Mouse (Mus musculus) forebrain, embryonic 11.5 days (tissue): ENCODE measurements at regions not wholly inside any gene's neighbourhood (a gene's known extent, or its start where the extent isn't known, plus 50 kb on each side); places are given as distances from the start of the nearest gene placed in this dataset.

ENCODE experiments used
- ATAC-seq: fragments of 200-750 bp; cut with Nextera tagmentation; replicated peaks from 2 replicates; pipeline ENCODE4 v1.8.0; 2017; ENCODE audit warnings: moderate TSS enrichment; ENCODE audit not compliant: low FRiP score
- DNase-seq: peaks from one replicate; pipeline ENCODE4 v3.0.0-alpha.2; 2017; ENCODE audit warnings: low spot score
- H3K27ac ChIP-seq: fragments of 300-500 bp; sonication (generic); 2 replicates; pipeline ENCODE4 v1.5.1; 2014; ENCODE audit warnings: low read depth, low read length
- H3K27me3 ChIP-seq: fragments of 300-500 bp; sonication (generic); 2 replicates; pipeline ENCODE4 v1.6.1; 2014; ENCODE audit warnings: mild to moderate bottlenecking, low read length, mixed read lengths; ENCODE audit not compliant: control insufficient read depth, insufficient read depth
- H3K36me3 ChIP-seq: fragments of 300-500 bp; sonication (generic); 2 replicates; pipeline ENCODE4 v1.6.1; 2014; ENCODE audit warnings: mild to moderate bottlenecking, low read length, moderate library complexity, mixed read lengths; ENCODE audit not compliant: control insufficient read depth, insufficient read depth
- H3K4me1 ChIP-seq: fragments of 300-500 bp; sonication (generic); replicated peaks from 2 replicates; pipeline ENCODE4 v1.6.1; 2014; ENCODE audit warnings: low read length, mixed read lengths; ENCODE audit not compliant: control insufficient read depth, insufficient read depth
- H3K4me2 ChIP-seq: fragments of 300-500 bp; sonication (generic); 2 replicates; pipeline ENCODE4 v1.6.1; 2014; ENCODE audit warnings: low read depth, mild to moderate bottlenecking, low read length, moderate library complexity, mixed read lengths; ENCODE audit not compliant: severe bottlenecking
- H3K4me3 ChIP-seq: fragments of 300-500 bp; sonication (generic); 2 replicates; pipeline ENCODE4 v1.5.1; 2014; ENCODE audit warnings: low read depth, low read length
- H3K9ac ChIP-seq: fragments of 300-500 bp; sonication (generic); 2 replicates; pipeline ENCODE4 v1.6.1; 2014; ENCODE audit warnings: low read length
- H3K9me3 ChIP-seq: fragments of 300-500 bp; sonication (generic); 2 replicates; pipeline ENCODE4 v1.6.1; 2016; ENCODE audit warnings: low read length, mixed read lengths; ENCODE audit not compliant: control insufficient read depth
- WGBS: fragments of 180-500 bp; shearing (Covaris S2); extraction: QIAGEN DNeasy Blood & Tissue Kit; methylation state at CpG from one replicate; pipeline ENCODE4 v1.1.7; 2014; 5-methylcytosine and 5-hydroxymethylcytosine counted together

DNA sequence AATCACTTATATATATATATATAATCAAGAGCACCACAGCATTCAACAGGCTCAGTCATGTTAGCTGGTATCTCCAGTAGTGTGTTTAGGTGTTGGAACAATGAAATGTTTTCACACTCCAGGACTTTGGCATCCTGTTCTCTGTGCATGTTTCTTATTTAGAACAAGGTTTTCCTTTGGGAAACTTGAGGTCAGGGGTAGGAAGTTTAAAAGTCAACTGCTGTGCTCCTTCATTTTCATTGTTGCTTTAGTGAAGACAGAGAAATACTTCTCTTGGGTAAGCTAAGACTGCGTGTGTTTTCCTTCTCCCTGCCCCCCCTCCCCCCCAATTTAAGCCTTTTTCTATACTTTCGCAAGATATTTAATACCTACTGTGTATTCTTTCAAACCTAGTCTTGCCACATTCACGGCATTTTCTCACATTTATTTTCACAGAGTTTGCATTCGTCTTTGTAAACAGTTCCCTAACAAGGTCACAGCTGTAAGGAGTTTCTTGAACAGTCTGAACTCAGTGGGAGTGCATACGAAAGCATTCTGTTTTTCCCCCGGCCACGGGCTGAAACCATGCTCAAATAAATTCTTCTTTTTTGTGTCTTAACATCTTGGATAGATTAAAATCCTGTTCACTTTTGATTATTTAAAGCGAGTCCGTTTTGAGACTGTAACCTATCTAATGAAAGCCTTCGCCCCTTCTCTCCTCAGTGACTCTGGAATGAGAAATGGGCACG is 279.2 kb downstream of the Col12a1 start:
- no peak overlapping the region for H3K27ac ChIP-seq
- H3K36me3 ChIP-seq = no peaks in the 10 kb centered on the region
- H3K4me1 ChIP-seq = no peaks in the 10 kb centered on the region
- ATAC-seq (no peak), DNase-seq (no peak)
- H3K4me3 ChIP-seq = no peak overlapping the region
- H3K9ac ChIP-seq = no peak overlapping the region
- no peaks in the 10 kb centered on the region for H3K27me3 ChIP-seq
- WGBS = 48% methylated on average over 11 of the region's 11 CpGs
- no peak overlapping the region for H3K4me2 ChIP-seq
- H3K9me3 ChIP-seq = no peaks in the 10 kb centered on the region

DNA sequence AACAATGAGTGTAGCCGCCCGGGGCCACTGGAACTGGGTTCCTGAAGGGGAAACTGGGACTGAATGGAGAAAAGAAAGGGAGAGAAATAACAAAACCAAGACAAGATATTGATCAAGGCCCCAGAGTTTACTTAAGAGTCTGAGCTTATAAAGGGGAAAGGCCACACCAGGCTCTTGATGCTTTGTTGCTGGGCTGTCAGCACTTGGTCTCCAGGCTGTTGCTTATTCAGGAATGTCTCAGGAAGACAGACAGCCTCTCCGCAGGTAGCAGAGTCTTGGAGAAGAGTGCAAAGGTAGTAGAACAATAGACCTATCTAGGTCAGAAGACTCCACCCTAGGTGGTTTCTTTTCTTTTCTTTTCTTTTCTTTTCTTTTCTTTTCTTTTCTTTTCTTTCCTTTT is 263.4 kb downstream of the Col12a1 start:
- no peak overlapping the region for H3K4me2 ChIP-seq
- H3K36me3 ChIP-seq = no peaks in the 10 kb centered on the region
- no peaks in the 10 kb centered on the region for H3K9me3 ChIP-seq
- no peak overlapping the region for H3K27ac ChIP-seq
- no peak for DNase-seq
- H3K4me3 ChIP-seq = no peak overlapping the region
- 44% methylated on average over 3 of the region's 3 CpGs for WGBS
- no peak overlapping the region for H3K9ac ChIP-seq
- no peak for ATAC-seq
- no peaks in the 10 kb centered on the region for H3K4me1 ChIP-seq
- H3K27me3 ChIP-seq = no peaks in the 10 kb centered on the region

DNA sequence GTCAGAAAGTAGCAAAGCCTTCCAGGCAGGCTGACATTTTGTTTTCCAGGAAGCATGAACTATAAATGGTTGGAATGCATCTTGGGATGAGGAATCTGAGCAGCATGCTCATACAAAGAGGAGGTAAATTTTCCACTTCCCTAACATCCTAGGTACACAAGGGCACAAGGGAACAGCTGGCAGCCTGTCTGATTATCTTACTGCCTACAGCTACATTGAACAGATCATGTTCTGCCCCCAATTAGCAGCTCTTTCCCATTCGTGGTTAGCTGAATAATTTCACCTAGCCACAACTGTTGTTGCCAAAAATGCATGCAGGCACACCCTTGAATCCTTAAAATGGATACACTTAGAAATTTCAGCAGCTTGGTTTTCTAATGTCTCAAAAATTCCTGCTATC is 239.5 kb downstream of the Col12a1 start:
- H3K4me2 ChIP-seq = no peak overlapping the region
- DNase-seq (no peak), ATAC-seq (no peak; the same call in 1 of the 2 replicates)
- no peak overlapping the region for H3K4me3 ChIP-seq
- no peaks in the 10 kb centered on the region for H3K27me3 ChIP-seq
- no peaks in the 10 kb centered on the region for H3K9me3 ChIP-seq
- no peak overlapping the region for H3K27ac ChIP-seq
- no peaks in the 10 kb centered on the region for H3K4me1 ChIP-seq
- 13% methylated on average over 1 of the region's 1 CpGs for WGBS
- H3K36me3 ChIP-seq = no peaks in the 10 kb centered on the region
- no peak overlapping the region for H3K9ac ChIP-seq

DNA sequence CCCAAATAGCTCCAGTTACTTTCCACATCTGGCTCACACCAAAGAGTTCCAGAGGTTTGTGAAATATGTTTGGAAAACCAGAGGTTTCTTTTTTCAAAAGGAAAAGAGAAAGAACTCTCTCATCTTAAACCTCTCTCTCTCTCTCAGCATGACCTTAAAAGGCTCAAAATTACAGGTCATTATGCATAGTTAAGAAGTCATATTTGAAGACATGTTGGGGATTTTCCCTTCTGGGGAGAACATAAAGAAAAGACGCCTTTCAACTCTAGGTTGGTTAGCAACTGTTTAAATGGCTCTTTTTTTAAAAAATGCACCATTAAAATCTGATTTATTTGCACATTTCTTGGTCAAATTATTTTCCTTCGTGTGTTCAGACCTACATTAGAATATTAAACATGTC is 218.4 kb downstream of the Col12a1 start:
- DNase-seq (no peak), ATAC-seq (no peak)
- Histone ChIP-seq H3K4me2 (no peak overlapping the region), H3K9me3 (no peaks in the 10 kb centered on the region), H3K9ac (no peak overlapping the region), H3K36me3 (no peaks in the 10 kb centered on the region), H3K27ac (no peak overlapping the region), H3K4me1 (no peaks in the 10 kb centered on the region), H3K4me3 (no peak overlapping the region), H3K27me3 (no peaks in the 10 kb centered on the region)
- WGBS = 70% methylated on average over 2 of the region's 2 CpGs

DNA sequence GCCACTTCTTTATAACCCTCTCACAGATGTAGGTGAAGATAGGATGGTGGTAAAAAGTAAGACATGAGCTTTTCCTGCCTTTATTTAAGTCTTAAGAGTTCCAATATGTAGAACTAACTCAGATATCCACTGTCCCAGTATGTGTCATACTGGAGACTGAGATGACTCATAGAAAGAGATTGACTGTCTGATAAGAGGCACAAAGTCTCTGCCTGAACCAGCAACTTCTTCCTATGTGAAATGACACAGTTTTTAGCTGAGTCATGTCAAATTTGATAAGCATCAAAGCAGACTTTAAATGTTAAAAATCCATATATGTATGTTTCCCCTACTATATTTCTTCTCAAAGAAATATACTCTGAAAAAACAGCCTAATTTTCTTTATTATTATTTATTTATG is 216.6 kb downstream of the Col12a1 start:
- H3K4me2 ChIP-seq = no peak overlapping the region
- DNase-seq (no peak), ATAC-seq (no peak)
- no peak overlapping the region for H3K9ac ChIP-seq
- no peaks in the 10 kb centered on the region for H3K27me3 ChIP-seq
- H3K4me1 ChIP-seq = no peaks in the 10 kb centered on the region
- H3K9me3 ChIP-seq = no peaks in the 10 kb centered on the region
- no peaks in the 10 kb centered on the region for H3K36me3 ChIP-seq
- no peak overlapping the region for H3K27ac ChIP-seq
- no peak overlapping the region for H3K4me3 ChIP-seq

DNA sequence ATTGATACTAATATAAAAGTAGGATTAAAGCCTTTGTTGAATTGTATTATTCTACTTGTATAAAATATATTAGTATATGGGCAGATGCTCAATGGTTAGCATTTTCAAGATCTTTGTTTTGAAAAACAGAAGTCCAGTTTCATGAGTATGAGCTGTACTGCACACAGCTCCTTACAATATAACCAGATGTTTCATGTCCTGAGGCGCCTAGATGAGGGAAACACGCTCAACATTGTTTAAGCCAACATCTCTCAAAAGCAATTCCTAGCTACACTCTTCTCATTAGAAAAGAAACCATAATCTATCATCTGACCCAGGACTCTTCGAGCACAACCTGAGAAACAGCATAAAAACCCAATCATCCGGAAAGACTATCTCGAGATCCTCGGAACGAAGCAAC is 202.2 kb downstream of the Col12a1 start:
- Histone ChIP-seq H3K9me3 (no peaks in the 10 kb centered on the region), H3K9ac (no peak overlapping the region), H3K27ac (no peak overlapping the region), H3K36me3 (no peaks in the 10 kb centered on the region), H3K4me3 (no peak overlapping the region), H3K27me3 (no peaks in the 10 kb centered on the region), H3K4me1 (no peaks in the 10 kb centered on the region), H3K4me2 (no peak overlapping the region)
- DNase-seq (no peak), ATAC-seq (no peak)
- 88% methylated on average over 7 of the region's 7 CpGs for WGBS

DNA sequence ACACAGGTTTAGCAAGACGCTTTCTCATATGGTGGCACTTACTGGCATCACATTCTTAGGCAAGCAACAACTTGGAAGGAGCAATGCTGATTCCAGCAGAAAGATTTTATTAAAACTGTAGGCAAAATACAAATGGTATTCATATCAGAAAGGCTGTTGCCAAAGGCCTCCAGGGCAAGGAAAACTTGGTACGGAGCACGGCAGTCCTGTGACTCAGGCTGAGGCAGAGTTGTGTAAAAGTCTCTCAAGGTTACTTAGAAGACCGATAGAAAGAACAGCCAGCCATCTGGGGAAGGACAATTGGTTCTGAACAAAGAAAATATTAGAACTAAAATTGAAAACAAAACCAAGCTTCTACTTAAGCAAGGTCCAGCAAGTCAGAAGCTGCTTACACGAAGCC is 201.2 kb downstream of the Col12a1 start:
- no peaks in the 10 kb centered on the region for H3K27me3 ChIP-seq
- no peak overlapping the region for H3K4me3 ChIP-seq
- no peaks in the 10 kb centered on the region for H3K36me3 ChIP-seq
- ATAC-seq (no peak), DNase-seq (no peak)
- no peaks in the 10 kb centered on the region for H3K9me3 ChIP-seq
- H3K27ac ChIP-seq = no peak overlapping the region
- H3K4me2 ChIP-seq = no peak overlapping the region
- no peaks in the 10 kb centered on the region for H3K4me1 ChIP-seq
- no peak overlapping the region for H3K9ac ChIP-seq
- WGBS = 85% methylated on average over 5 of the region's 5 CpGs

DNA sequence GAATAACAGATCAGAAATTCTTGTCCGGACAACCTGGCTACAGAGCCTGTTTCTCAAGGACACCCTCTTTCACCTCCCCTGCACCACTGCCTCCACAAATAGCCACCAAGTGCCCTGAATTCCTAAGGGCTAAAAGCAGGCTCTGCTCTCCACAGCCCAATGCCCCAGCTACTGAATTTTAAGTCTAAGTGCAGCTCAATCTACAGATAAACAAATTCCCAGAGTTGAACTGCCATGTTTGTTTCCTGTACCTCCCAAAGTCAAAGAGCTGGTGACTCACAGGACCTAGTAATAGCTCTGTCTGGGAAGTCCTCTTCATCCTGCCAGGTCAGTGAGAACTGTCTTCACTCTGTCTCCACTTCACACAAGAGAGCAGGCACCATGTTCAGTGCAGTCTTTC is 200.0 kb downstream of the Col12a1 start:
- H3K9ac ChIP-seq = no peak overlapping the region
- H3K27ac ChIP-seq = no peak overlapping the region
- H3K4me1 ChIP-seq = no peaks in the 10 kb centered on the region
- no peaks in the 10 kb centered on the region for H3K9me3 ChIP-seq
- WGBS = 91% methylated on average over 1 of the region's 1 CpGs
- ATAC-seq = no peak
- no peaks in the 10 kb centered on the region for H3K27me3 ChIP-seq
- no peak overlapping the region for H3K4me2 ChIP-seq
- no peak for DNase-seq
- H3K4me3 ChIP-seq = no peak overlapping the region
- no peaks in the 10 kb centered on the region for H3K36me3 ChIP-seq

DNA sequence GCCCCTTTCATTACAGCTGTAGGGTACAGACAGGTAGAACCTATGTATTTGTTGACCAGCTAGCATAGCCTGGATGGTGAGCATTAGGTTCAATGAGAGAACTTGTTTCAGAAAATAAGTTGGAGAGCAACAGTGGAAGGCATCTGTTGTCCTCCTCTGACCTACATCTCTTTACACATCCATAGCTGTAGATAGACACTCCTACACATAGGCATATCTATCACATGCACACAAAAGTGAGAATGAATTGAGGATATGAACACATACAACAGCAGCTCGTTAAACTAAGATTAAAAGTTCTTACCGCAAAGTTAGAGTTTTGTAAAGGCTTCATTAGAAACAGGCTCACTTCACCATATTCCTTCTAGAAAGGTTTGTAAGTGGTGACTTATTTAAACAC is 198.1 kb downstream of the Col12a1 start:
- no peak for ATAC-seq
- H3K4me3 ChIP-seq = no peak overlapping the region
- no peak overlapping the region for H3K9ac ChIP-seq
- no peak overlapping the region for H3K27ac ChIP-seq
- H3K36me3 ChIP-seq = no peaks in the 10 kb centered on the region
- WGBS = 63% methylated on average over 2 of the region's 2 CpGs
- H3K9me3 ChIP-seq = no peaks in the 10 kb centered on the region
- no peaks in the 10 kb centered on the region for H3K27me3 ChIP-seq
- no peaks in the 10 kb centered on the region for H3K4me1 ChIP-seq
- H3K4me2 ChIP-seq = no peak overlapping the region
- DNase-seq = no peak
